Mouse (Mus musculus) stomach, embryonic 15.5 days (tissue): Measurements from ENCODE around the gene Coro6. TPM values are rescaled to one million over a fixed set of nuclear protein-coding genes. Genes with fewer than 3 reads are reported as not detected.

Experiments used
- ATAC-seq: fragments of 200-750 bp; cut with Nextera tagmentation; 2 replicates; pipeline ENCODE4 v1.8.0; 2017; ENCODE audit warnings: low read depth, moderate number of reproducible peaks, moderate TSS enrichment; ENCODE audit not compliant: insufficient read depth, low FRiP score
- H3K27ac ChIP-seq: fragments of 300-500 bp; sonication (generic); 2 replicates; pipeline ENCODE4 v1.5.1; 2015; ENCODE audit warnings: mild to moderate bottlenecking, inconsistent platforms
- H3K27me3 ChIP-seq: fragments of 300-500 bp; sonication (generic); replicated peaks from 2 replicates; pipeline ENCODE4 v1.6.1; 2015; ENCODE audit warnings: inconsistent platforms
- H3K36me3 ChIP-seq: fragments of 300-500 bp; sonication (generic); 2 replicates; pipeline ENCODE4 v1.6.1; 2015; ENCODE audit warnings: inconsistent platforms
- H3K4me1 ChIP-seq: fragments of 300-500 bp; sonication (generic); 2 replicates; pipeline ENCODE4 v1.6.1; 2015; ENCODE audit warnings: inconsistent platforms
- H3K4me2 ChIP-seq: fragments of 300-500 bp; sonication (generic); 2 replicates; pipeline ENCODE4 v1.6.1; 2015; ENCODE audit warnings: mild to moderate bottlenecking, inconsistent platforms
- H3K4me3 ChIP-seq: fragments of 300-500 bp; sonication (generic); replicated peaks from 2 replicates; pipeline ENCODE4 v1.5.1; 2015; ENCODE audit warnings: inconsistent platforms
- H3K9ac ChIP-seq: fragments of 300-500 bp; sonication (generic); 2 replicates; pipeline ENCODE4 v1.6.1; 2015; ENCODE audit warnings: inconsistent platforms
- H3K9me3 ChIP-seq: fragments of 300-500 bp; sonication (generic); 2 replicates; pipeline ENCODE4 v1.6.1; 2016; ENCODE audit warnings: inconsistent platforms
- WGBS: fragments of 180-500 bp; shearing (Covaris S2); methylation state at CpG from one replicate; pipeline ENCODE4 v1.1.7; 2015; 5-methylcytosine and 5-hydroxymethylcytosine counted together
- polyA plus RNA-seq: library from polyadenylated mRNA; unstranded; fragments of >200 nt; fragmentation: Nextera tagmentation; extraction: Ambion mirVana; gene quantifications from 2 replicates; pipeline ENCODE4 v1.2.1, GENCODE M21; 2015

Gene Coro6
- polyA plus RNA-seq, 1 experiment from 2014 or later, result 0.18 TPM

DNA sequence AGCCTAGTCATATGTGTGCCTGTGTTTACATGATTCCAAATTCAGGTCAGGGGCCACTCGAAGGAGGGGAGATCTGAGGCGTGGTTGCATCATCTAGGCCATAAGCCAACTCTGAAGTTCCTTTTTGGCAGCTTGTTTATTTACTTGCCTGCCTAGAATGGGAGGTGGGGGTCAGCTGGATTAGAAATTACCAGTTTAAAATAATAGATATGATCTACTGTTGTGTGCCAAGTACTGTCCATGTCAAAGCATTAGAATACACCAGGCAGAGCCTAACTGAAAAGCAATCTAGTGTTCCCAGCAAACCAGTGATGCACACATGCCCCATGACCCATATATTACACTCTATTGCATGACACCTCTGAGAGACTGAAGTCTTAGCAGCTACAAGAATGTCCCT is 17.3 kb upstream of the Coro6 start:
- Histone ChIP-seq H3K4me2 (no peak overlapping the region), H3K4me3 (no peak overlapping the region), H3K27ac (no peak overlapping the region), H3K27me3 (no peaks in the 10 kb centered on the region), H3K4me1 (no peaks in the 10 kb centered on the region), H3K9ac (no peak overlapping the region), H3K36me3 (0 out of 2 replicates have a peak, but pooled peaks cover 3% of the 10 kb centered on the region), H3K9me3 (no peaks in the 10 kb centered on the region)
- 29% methylated on average over 2 of the region's 2 CpGs for WGBS
- ATAC-seq, result no peak

DNA sequence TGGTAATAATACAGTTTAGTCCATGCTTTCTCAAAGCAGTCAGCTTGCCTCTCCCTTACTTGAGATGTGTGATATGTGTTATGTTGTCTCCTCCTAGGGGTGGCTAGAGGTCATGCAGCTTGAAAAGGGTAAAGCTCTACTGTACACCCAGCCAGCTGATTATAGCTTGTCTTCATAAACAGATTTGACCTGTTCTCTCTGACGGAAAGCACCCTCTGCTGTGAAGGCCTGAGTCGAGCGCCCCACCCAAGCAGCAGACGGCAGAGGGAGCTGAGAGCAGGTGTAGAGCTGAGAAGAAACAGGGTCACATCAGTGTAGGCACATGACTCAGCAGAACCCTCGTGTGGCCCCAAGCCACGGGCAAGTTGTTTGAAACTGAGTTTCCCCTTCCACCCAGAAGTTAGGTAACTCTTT is 15.6 kb upstream of the Coro6 start:
- Histone ChIP-seq H3K4me1 (no peaks in the 10 kb centered on the region), H3K36me3 (0 out of 2 replicates have a peak, but pooled peaks cover 3% of the 10 kb centered on the region), H3K9ac (no peak overlapping the region), H3K4me3 (no peak overlapping the region), H3K9me3 (no peaks in the 10 kb centered on the region), H3K4me2 (no peak overlapping the region), H3K27ac (no peak overlapping the region), H3K27me3 (no peaks in the 10 kb centered on the region)
- WGBS, result 33% methylated on average over 6 of the region's 6 CpGs
- peak; percentile 77; the same call in 1 of the 2 replicates for ATAC-seq

GRCm38 (mm10) chr11:77449224-77449623 is 13.0 kb upstream of the Coro6 start:
- Histone ChIP-seq H3K9ac (no peak overlapping the region), H3K4me1 (no peaks in the 10 kb centered on the region), H3K9me3 (no peaks in the 10 kb centered on the region), H3K36me3 (0 out of 2 replicates have a peak, but pooled peaks cover 3% of the 10 kb centered on the region), H3K4me3 (no peak overlapping the region), H3K27ac (no peak overlapping the region), H3K27me3 (no peaks in the 10 kb centered on the region), H3K4me2 (no peak overlapping the region)
- WGBS, result 91% methylated on average over 7 of the region's 7 CpGs
- no peak for ATAC-seq

DNA sequence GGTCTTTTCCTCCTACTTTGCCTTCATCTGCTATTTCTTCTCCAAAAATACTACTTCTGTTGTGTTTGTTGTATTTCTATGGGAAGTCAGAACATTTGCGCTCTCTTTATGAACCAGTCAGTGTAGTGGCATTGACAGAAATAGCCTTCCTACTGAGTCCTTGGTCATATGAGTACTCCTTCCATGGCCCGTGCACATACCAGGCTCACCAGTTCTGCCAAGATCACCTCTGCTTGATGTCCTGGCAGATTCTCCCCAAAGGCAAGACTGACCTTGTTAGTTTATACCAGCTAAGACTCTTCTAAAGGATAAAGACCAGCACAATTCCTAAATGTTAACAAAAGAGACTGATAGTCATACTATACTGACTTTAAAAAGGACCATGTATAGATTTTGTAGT is 10.5 kb upstream of the Coro6 start:
- Histone ChIP-seq H3K9ac (no peak overlapping the region), H3K27ac (no peak overlapping the region), H3K27me3 (no peaks in the 10 kb centered on the region), H3K4me2 (no peak overlapping the region), H3K4me3 (no peak overlapping the region), H3K36me3 (0 out of 2 replicates have a peak, but pooled peaks cover 3% of the 10 kb centered on the region), H3K9me3 (no peaks in the 10 kb centered on the region), H3K4me1 (no peaks in the 10 kb centered on the region)
- 94% methylated on average over 2 of the region's 2 CpGs for WGBS
- ATAC-seq, result no peak

- H3K36me3 ChIP-seq, result 0 out of 2 replicates have a peak, but pooled peaks cover 3% of the 10 kb centered on the region
- 93% methylated on average over 2 of the region's 2 CpGs for WGBS
- H3K27me3 ChIP-seq, result no peaks in the 10 kb centered on the region
- no peak overlapping the region for H3K4me2 ChIP-seq
- no peaks in the 10 kb centered on the region for H3K9me3 ChIP-seq
- ATAC-seq, result no peak
- H3K27ac ChIP-seq, result no peak overlapping the region
- H3K4me3 ChIP-seq, result no peak overlapping the region
- H3K4me1 ChIP-seq, result no peaks in the 10 kb centered on the region
- no peak overlapping the region for H3K9ac ChIP-seq
These were observed 8.8 kb upstream of the Coro6 start for GRCm38 (mm10) chr11:77453388-77453787.

DNA sequence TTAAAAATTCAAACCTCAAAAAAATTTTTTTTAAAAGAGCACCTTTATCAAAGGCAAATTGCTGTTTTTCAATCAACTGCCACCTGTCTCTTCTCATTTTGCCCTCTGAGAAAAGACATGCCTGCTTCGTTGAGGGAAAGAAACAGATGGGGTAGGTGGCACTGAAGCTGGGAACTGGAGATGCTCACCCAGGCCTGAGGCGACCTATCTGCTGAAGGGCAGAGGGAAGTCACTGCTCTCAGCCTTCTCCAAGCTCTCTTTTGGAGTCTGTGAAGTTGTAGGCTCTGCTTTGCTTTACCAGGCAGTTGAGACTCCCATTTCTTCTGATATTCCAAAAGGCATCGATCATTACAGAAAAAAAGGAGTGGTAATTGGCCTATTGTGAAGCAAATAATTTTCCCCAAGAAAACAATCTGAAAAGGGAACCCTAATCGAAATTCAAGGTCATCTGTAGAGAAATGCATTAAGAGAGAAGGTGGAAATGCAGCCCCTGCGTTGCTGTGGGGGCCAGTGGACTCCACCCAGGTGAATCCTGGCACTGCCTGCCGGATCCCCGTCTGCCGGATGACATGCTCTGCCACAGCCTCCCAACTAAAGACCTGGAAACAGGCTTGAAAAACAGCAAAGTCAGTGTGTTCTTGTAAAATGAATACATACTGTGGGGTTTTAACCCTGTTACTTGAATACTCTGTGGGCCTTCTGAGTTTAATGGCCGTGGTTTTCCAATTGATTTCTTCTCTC is 6.3 kb upstream of the Coro6 start:
- Histone ChIP-seq H3K27me3 (peaks cover 5% of the 10 kb centered on the region; the same call in 1 of the 2 replicates), H3K4me1 (no peaks in the 10 kb centered on the region), H3K9me3 (no peaks in the 10 kb centered on the region), H3K4me3 (no peak overlapping the region), H3K27ac (no peak overlapping the region), H3K9ac (no peak overlapping the region), H3K4me2 (no peak overlapping the region), H3K36me3 (no peaks in the 10 kb centered on the region)
- ATAC-seq, result no peak
- 81% methylated on average over 9 of the region's 9 CpGs for WGBS

- H3K4me1 ChIP-seq, result no peaks in the 10 kb centered on the region
- no peaks in the 10 kb centered on the region for H3K36me3 ChIP-seq
- no peak overlapping the region for H3K9ac ChIP-seq
- ATAC-seq, result no peak
- H3K4me3 ChIP-seq, result no peak overlapping the region
- 39% methylated on average over 6 of the region's 6 CpGs for WGBS
- H3K4me2 ChIP-seq, result no peak overlapping the region
- peak overlapping the region; percentile 44; the same call in 1 of the 2 replicates for H3K27ac ChIP-seq
- peaks cover 9% of the 10 kb centered on the region; the same call in 1 of the 2 replicates for H3K27me3 ChIP-seq
- H3K9me3 ChIP-seq, result no peaks in the 10 kb centered on the region
These were observed 5.3 kb upstream of the Coro6 start for GRCm38 (mm10) chr11:77456866-77457265.

- 2% methylated on average over 6 of the region's 6 CpGs for WGBS
- H3K4me1 ChIP-seq, result peaks cover 13% of the 10 kb centered on the region
- H3K4me3 ChIP-seq, result peak overlapping the region; percentile 52
- no peak overlapping the region for H3K9ac ChIP-seq
- H3K9me3 ChIP-seq, result no peaks in the 10 kb centered on the region
- H3K27me3 ChIP-seq, result peaks cover 43% of the 10 kb centered on the region
- H3K27ac ChIP-seq, result no peak overlapping the region
- ATAC-seq, result no peak
- no peaks in the 10 kb centered on the region for H3K36me3 ChIP-seq
- peak overlapping the region; percentile 98 for H3K4me2 ChIP-seq
These were observed 355 bp upstream of the Coro6 start for GRCm38 (mm10) chr11:77461856-77462255.

GRCm38 (mm10) chr11:77463101-77463445 is 862 bp downstream of the Coro6 start:
- no peaks in the 10 kb centered on the region for H3K9me3 ChIP-seq
- H3K27ac ChIP-seq, result no peak overlapping the region
- no peak for ATAC-seq
- peak overlapping the region; percentile 98 for H3K4me2 ChIP-seq
- peaks cover 18% of the 10 kb centered on the region for H3K4me1 ChIP-seq
- H3K9ac ChIP-seq, result no peak overlapping the region
- H3K36me3 ChIP-seq, result no peaks in the 10 kb centered on the region
- H3K27me3 ChIP-seq, result peaks cover 54% of the 10 kb centered on the region
- H3K4me3 ChIP-seq, result peak overlapping the region; percentile 52
- 37% methylated on average over 8 of the region's 8 CpGs for WGBS

- H3K27me3 ChIP-seq, result peaks cover 57% of the 10 kb centered on the region
These were observed 1.6 kb downstream of the Coro6 start for GRCm38 (mm10) chr11:77463786-77464185.

GRCm38 (mm10) chr11:77464684-77465083 is 2.5 kb downstream of the Coro6 start:
- no peak overlapping the region for H3K9ac ChIP-seq
- H3K27me3 ChIP-seq, result peaks cover 63% of the 10 kb centered on the region
- H3K4me3 ChIP-seq, result no peak overlapping the region
- ATAC-seq, result no peak
- no peak overlapping the region for H3K4me2 ChIP-seq
- WGBS, result 59% methylated on average over 4 of the region's 4 CpGs
- H3K27ac ChIP-seq, result no peak overlapping the region
- H3K4me1 ChIP-seq, result peaks cover 18% of the 10 kb centered on the region
- H3K9me3 ChIP-seq, result no peaks in the 10 kb centered on the region
- no peaks in the 10 kb centered on the region for H3K36me3 ChIP-seq

More at GRCm38 (mm10) chr11:77463786-77464185, 1.6 kb downstream of the Coro6 start:
- Histone ChIP-seq H3K4me3 (no peak overlapping the region), H3K9me3 (no peaks in the 10 kb centered on the region), H3K27ac (no peak overlapping the region), H3K9ac (no peak overlapping the region), H3K4me2 (no peak overlapping the region), H3K4me1 (peaks cover 18% of the 10 kb centered on the region), H3K36me3 (no peaks in the 10 kb centered on the region)
- 63% methylated on average over 10 of the region's 10 CpGs for WGBS
- no peak for ATAC-seq

DNA sequence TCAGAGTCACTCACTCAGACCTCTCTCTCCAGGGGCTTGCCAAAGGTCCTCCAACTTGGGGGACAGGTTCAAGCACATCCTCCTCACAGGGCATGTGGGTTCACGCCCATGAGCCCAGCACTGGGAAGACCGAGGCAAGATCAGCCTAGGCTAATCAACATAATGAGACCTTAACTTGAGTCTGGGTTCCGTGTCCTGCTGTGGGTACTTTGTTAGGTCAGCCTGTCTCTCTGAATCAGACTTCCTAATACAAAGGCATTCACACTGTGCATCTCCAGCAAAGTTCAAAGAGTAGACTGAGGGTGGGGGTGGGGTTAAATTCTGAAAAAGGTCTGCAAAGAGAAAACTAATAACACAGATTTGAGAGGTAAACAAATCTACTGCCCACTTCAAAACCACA is 2.9 kb downstream of the Coro6 start:
- Histone ChIP-seq H3K4me3 (no peak overlapping the region), H3K27ac (no peak overlapping the region), H3K4me2 (no peak overlapping the region), H3K9me3 (no peaks in the 10 kb centered on the region), H3K9ac (no peak overlapping the region), H3K4me1 (peaks cover 18% of the 10 kb centered on the region), H3K36me3 (no peaks in the 10 kb centered on the region), H3K27me3 (peaks cover 64% of the 10 kb centered on the region)
- 75% methylated on average over 3 of the region's 3 CpGs for WGBS
- ATAC-seq, result no peak
